Mouse (Mus musculus): ENCODE measurements around the gene Poll. TPM values are rescaled to one million over a fixed set of nuclear protein-coding genes. Genes with fewer than 3 reads are reported as not detected.

Gene Poll
- polyA plus RNA-seq, 1 experiment: 5.2 TPM

- TF ChIP-seq CTCF (IDR thresholded peaks at IDR 0.05; ENCODE audit: control insufficient read depth, insufficient read depth, low read length): no peak
- Histone ChIP-seq H3K4me1 (ENCODE audit: control insufficient read depth, insufficient read depth, low read length) (no peaks in the 10 kb centered on the region; the same call in 1 of the 2 replicates), H3K4me3 (replicated peaks; ENCODE audit: control insufficient read depth, low read depth, low read length) (no peak overlapping the region), H3K27ac (ENCODE audit: control insufficient read depth, insufficient read depth, low read depth, low read length, poor library complexity) (no peak overlapping the region)
- WGBS: 90% methylated on average over 6 of the region's 6 CpGs
These were observed 35.1 kb upstream of the Poll start for GRCm38 (mm10) chr19:45595481-45595880.

- Histone ChIP-seq H3K4me1 (ENCODE audit: control insufficient read depth, insufficient read depth, low read length) (no peaks in the 10 kb centered on the region; the same call in 1 of the 2 replicates), H3K27ac (ENCODE audit: control insufficient read depth, insufficient read depth, low read depth, low read length, poor library complexity) (no peak overlapping the region), H3K4me3 (replicated peaks; ENCODE audit: control insufficient read depth, low read depth, low read length) (no peak overlapping the region)
- no peak for TF ChIP-seq CTCF (IDR thresholded peaks at IDR 0.05; ENCODE audit: control insufficient read depth, insufficient read depth, low read length)
- WGBS: 93% methylated on average over 7 of the region's 7 CpGs
These were observed 33.7 kb upstream of the Poll start for GRCm38 (mm10) chr19:45594079-45594478.

- H3K27ac ChIP-seq (ENCODE audit: control insufficient read depth, insufficient read depth, low read depth, low read length, poor library complexity): no peak overlapping the region
- no peaks in the 10 kb centered on the region; the same call in 1 of the 2 replicates for H3K4me1 ChIP-seq (ENCODE audit: control insufficient read depth, insufficient read depth, low read length)
- TF ChIP-seq CTCF (IDR thresholded peaks at IDR 0.05; ENCODE audit: control insufficient read depth, insufficient read depth, low read length): no peak
- TF ChIP-seq POLR2A (IDR thresholded peaks at IDR 0.05; ENCODE audit: borderline replicate concordance, control insufficient read depth, low read depth, low read length): no peak
- WGBS: 89% methylated on average over 9 of the region's 9 CpGs
- H3K4me3 ChIP-seq (replicated peaks; ENCODE audit: control insufficient read depth, low read depth, low read length): no peak overlapping the region
These were observed 32.6 kb upstream of the Poll start for GRCm38 (mm10) chr19:45592916-45593315.

- H3K27ac ChIP-seq (ENCODE audit: control insufficient read depth, insufficient read depth, low read depth, low read length, poor library complexity): peak overlapping the region; percentile 35; the same call in 1 of the 2 replicates
- 10% methylated on average over 7 of the region's 7 CpGs for WGBS
- TF ChIP-seq POLR2A (IDR thresholded peaks at IDR 0.05; ENCODE audit: borderline replicate concordance, control insufficient read depth, low read depth, low read length): 0 out of 2 replicates have a peak, but pooled peaks have one; percentile 18
- TF ChIP-seq CTCF (IDR thresholded peaks at IDR 0.05; ENCODE audit: control insufficient read depth, insufficient read depth, low read length): no peak
- H3K4me3 ChIP-seq (replicated peaks; ENCODE audit: control insufficient read depth, low read depth, low read length): peak overlapping the region; percentile 4
- no peaks in the 10 kb centered on the region; the same call in 1 of the 2 replicates for H3K4me1 ChIP-seq (ENCODE audit: control insufficient read depth, insufficient read depth, low read length)
These were observed 31.4 kb upstream of the Poll start for GRCm38 (mm10) chr19:45591704-45592103.

GRCm38 (mm10) chr19:45589761-45590160 lies 29.4 kb upstream of the Poll start:
- Histone ChIP-seq H3K27ac (ENCODE audit: control insufficient read depth, insufficient read depth, low read depth, low read length, poor library complexity) (no peak overlapping the region), H3K4me3 (replicated peaks; ENCODE audit: control insufficient read depth, low read depth, low read length) (no peak overlapping the region), H3K4me1 (ENCODE audit: control insufficient read depth, insufficient read depth, low read length) (peaks cover 3% of the 10 kb centered on the region)
- no peak for TF ChIP-seq POLR2A (IDR thresholded peaks at IDR 0.05; ENCODE audit: borderline replicate concordance, control insufficient read depth, low read depth, low read length)
- TF ChIP-seq CTCF (IDR thresholded peaks at IDR 0.05; ENCODE audit: control insufficient read depth, insufficient read depth, low read length): no peak
- 88% methylated on average over 6 of the region's 6 CpGs for WGBS

- Histone ChIP-seq H3K4me1 (ENCODE audit: control insufficient read depth, insufficient read depth, low read length) (peaks cover 6% of the 10 kb centered on the region), H3K4me3 (replicated peaks; ENCODE audit: control insufficient read depth, low read depth, low read length) (no peak overlapping the region), H3K27ac (ENCODE audit: control insufficient read depth, insufficient read depth, low read depth, low read length, poor library complexity) (no peak overlapping the region)
- no peak for TF ChIP-seq POLR2A (IDR thresholded peaks at IDR 0.05; ENCODE audit: borderline replicate concordance, control insufficient read depth, low read depth, low read length)
- no peak for TF ChIP-seq CTCF (IDR thresholded peaks at IDR 0.05; ENCODE audit: control insufficient read depth, insufficient read depth, low read length)
- WGBS: 78% methylated on average over 6 of the region's 6 CpGs
These were observed 27.4 kb upstream of the Poll start for GRCm38 (mm10) chr19:45587509-45588292.

GRCm38 (mm10) chr19:45586850-45587249 lies 26.5 kb upstream of the Poll start:
- no peak for TF ChIP-seq POLR2A (IDR thresholded peaks at IDR 0.05; ENCODE audit: borderline replicate concordance, control insufficient read depth, low read depth, low read length)
- TF ChIP-seq CTCF (IDR thresholded peaks at IDR 0.05; ENCODE audit: control insufficient read depth, insufficient read depth, low read length): no peak
- H3K4me3 ChIP-seq (replicated peaks; ENCODE audit: control insufficient read depth, low read depth, low read length): no peak overlapping the region

GRCm38 (mm10) chr19:45584856-45585620 lies 24.7 kb upstream of the Poll start:
- 23% methylated on average over 9 of the region's 9 CpGs for WGBS
- Histone ChIP-seq H3K27ac (ENCODE audit: control insufficient read depth, insufficient read depth, low read depth, low read length, poor library complexity) (peak overlapping the region; percentile 54; the same call in 1 of the 2 replicates), H3K4me3 (replicated peaks; ENCODE audit: control insufficient read depth, low read depth, low read length) (no peak overlapping the region), H3K4me1 (ENCODE audit: control insufficient read depth, insufficient read depth, low read length) (peaks cover 6% of the 10 kb centered on the region)
- TF ChIP-seq CTCF (IDR thresholded peaks at IDR 0.05; ENCODE audit: control insufficient read depth, insufficient read depth, low read length) (no peak), POLR2A (IDR thresholded peaks at IDR 0.05; ENCODE audit: borderline replicate concordance, control insufficient read depth, low read depth, low read length) (no peak)

More at GRCm38 (mm10) chr19:45586850-45587249, 26.5 kb upstream of the Poll start:
- no peak overlapping the region for H3K27ac ChIP-seq (ENCODE audit: control insufficient read depth, insufficient read depth, low read depth, low read length, poor library complexity)
- peaks cover 6% of the 10 kb centered on the region for H3K4me1 ChIP-seq (ENCODE audit: control insufficient read depth, insufficient read depth, low read length)
- 91% methylated on average over 3 of the region's 3 CpGs for WGBS
